Mouse (Mus musculus): ENCODE data around the gene A430078G23Rik.
"Not testable (repeated sequence)": the region's sequence is repeated elsewhere in the genome, so short reads cannot be mapped to it uniquely, and the experiment has no call there.

- not testable (repeated sequence) for TF ChIP-seq POLR2A (IDR thresholded peaks at IDR 0.05; ENCODE audit: low read depth, low read length); CTCF (IDR thresholded peaks at IDR 0.05; ENCODE audit: borderline replicate concordance, insufficient read depth, low read length)
Measured at GRCm38 (mm10) chr8:3340711-3341110, 12.5 kb upstream of the A430078G23Rik start.
